Mouse (Mus musculus) heart, adult 2 months (tissue): ENCODE measurements at regions not wholly inside any gene's neighbourhood (a gene's known extent, or its start where the extent isn't known, plus 50 kb on each side); places are given as distances from the start of the nearest gene placed in this dataset.

Experiments
- CTCF ChIP-seq: fragments of 200-600 bp; IDR thresholded peaks from 2 replicates; pipeline ENCODE4 v1.8.1; 2022; ENCODE audit warnings: antibody characterized with exemption, mild to moderate bottlenecking, moderate library complexity
- EP300 ChIP-seq: fragments of 200-500 bp; IDR thresholded peaks from 2 replicates; pipeline ENCODE4 v1.6.1; 2011; ENCODE audit warnings: low read depth, low read length, control low read depth; ENCODE audit not compliant: insufficient read depth
- POLR2A ChIP-seq: fragments of 200-500 bp; IDR thresholded peaks from 2 replicates; pipeline ENCODE4 v1.6.1; 2011; ENCODE audit warnings: mild to moderate bottlenecking, low read depth, low read length, control low read depth; ENCODE audit not compliant: insufficient read depth

DNA sequence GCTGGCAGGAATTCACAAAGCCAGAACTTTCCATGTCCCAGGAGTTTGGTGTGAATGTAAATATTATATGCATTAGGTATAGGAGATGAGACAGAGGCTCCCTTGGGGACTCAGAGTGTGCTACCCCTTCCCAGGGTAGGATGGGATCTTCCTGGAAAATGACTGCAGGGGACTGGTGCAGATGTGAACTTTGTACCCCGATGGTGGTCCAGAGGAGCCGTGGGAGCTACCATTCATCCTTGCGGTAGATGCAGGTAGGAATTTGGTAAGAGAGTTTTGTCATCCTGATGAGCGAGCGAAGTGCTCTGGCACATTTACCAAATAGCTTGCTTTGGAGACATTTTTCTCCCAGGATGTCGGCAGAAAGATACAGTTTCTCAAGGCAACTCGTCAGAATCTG is 59.7 kb upstream of the Ppara start:
- TF ChIP-seq POLR2A: no peak
- no peak for TF ChIP-seq CTCF
- TF ChIP-seq EP300: no peak
